Mouse (Mus musculus) lung, postnatal 4 days (tissue): ENCODE data around the gene Clec14a.

ENCODE experiments used
- DNase-seq, 2 experiments: peaks; one replicate each; pipeline ENCODE4 v3.0.0; 2021

Clec14a gene

GRCm38 (mm10) chr12:58268563-58269501 lies at the start of gene Clec14a:
Gene Clec14a (minus strand): TSS chr12:58269290.
- peak; percentile 74 to 90 for DNase-seq

- DNase-seq, result no peak
These were observed 38.7 kb upstream of the Clec14a start for GRCm38 (mm10) chr12:58307835-58308234.

GRCm38 (mm10) chr12:58306402-58306801 lies 37.3 kb upstream of the Clec14a start:
- peak; percentile 61 to 79 for DNase-seq

- DNase-seq, result no peak
These were observed 36.5 kb upstream of the Clec14a start for GRCm38 (mm10) chr12:58305567-58305966.

- peak; percentile 4 to 44 for DNase-seq
These were observed 27.9 kb upstream of the Clec14a start for GRCm38 (mm10) chr12:58296980-58297379.

- no peak for DNase-seq
These were observed 16.8 kb upstream of the Clec14a start for GRCm38 (mm10) chr12:58285912-58286311.

- DNase-seq, result no peak
These were observed 1.4 kb upstream of the Clec14a start for GRCm38 (mm10) chr12:58270520-58270919.

- DNase-seq, result no peak
These were observed 415 bp upstream of the Clec14a start for GRCm38 (mm10) chr12:58269505-58269904.

- peak in 1 of 2 experiments; percentile 38 for DNase-seq
These were observed 916 bp downstream of the Clec14a start for GRCm38 (mm10) chr12:58268186-58268562.

GRCm38 (mm10) chr12:58267779-58268178 lies 1.3 kb downstream of the Clec14a start:
- no peak for DNase-seq

GRCm38 (mm10) chr12:58251901-58252300 lies 17.2 kb downstream of the Clec14a start:
- no peak for DNase-seq

- DNase-seq, result no peak
These were observed 36.6 kb downstream of the Clec14a start for GRCm38 (mm10) chr12:58232489-58232888.

GRCm38 (mm10) chr12:58225644-58226043 lies 43.4 kb downstream of the Clec14a start:
- DNase-seq, result no peak

GRCm38 (mm10) chr12:58219078-58219477 lies 50.0 kb downstream of the Clec14a start:
- DNase-seq, result no peak

- no peak for DNase-seq
These were observed 52.9 kb downstream of the Clec14a start for GRCm38 (mm10) chr12:58216218-58216617.
